Mouse (Mus musculus) thymus, postnatal 10 days (tissue): Measurements from ENCODE around the gene Nckipsd.
A peak's percentile ranks its signal among the peaks of the same experiment; 100 is the strongest.

Experiments used
- DNase-seq, 2 experiments: peaks; one replicate each; pipeline ENCODE4 v3.0.0; 2021; ENCODE audit warnings: low spot score in 2 of 2

The Nckipsd gene

GRCm38 (mm10) chr9:108808163-108808665 lies at the start of gene Nckipsd:
Gene Nckipsd, plus strand, starts transcription at chr9:108808368.
- peak; percentile 88 to 99 for DNase-seq

- DNase-seq: no peak
These were observed 49.0 kb upstream of the Nckipsd start for GRCm38 (mm10) chr9:108759121-108759520.

- DNase-seq: peak; percentile 15 to 62
These were observed 48.4 kb upstream of the Nckipsd start for GRCm38 (mm10) chr9:108759805-108760204.

GRCm38 (mm10) chr9:108761561-108761960 lies 46.6 kb upstream of the Nckipsd start:
- DNase-seq: no peak

- no peak for DNase-seq
These were observed 43.2 kb upstream of the Nckipsd start for GRCm38 (mm10) chr9:108764971-108765370.

GRCm38 (mm10) chr9:108776614-108777013 lies 31.6 kb upstream of the Nckipsd start:
- no peak for DNase-seq

GRCm38 (mm10) chr9:108777276-108777675 lies 30.9 kb upstream of the Nckipsd start:
- DNase-seq: no peak

- no peak for DNase-seq
These were observed 27.2 kb upstream of the Nckipsd start for GRCm38 (mm10) chr9:108780959-108781358.

GRCm38 (mm10) chr9:108781891-108782290 lies 26.3 kb upstream of the Nckipsd start:
- DNase-seq: no peak

- DNase-seq: no peak
These were observed 25.2 kb upstream of the Nckipsd start for GRCm38 (mm10) chr9:108782836-108783547.

- peak; percentile 94 to 95 for DNase-seq
These were observed 24.4 kb upstream of the Nckipsd start, which contains the start of gene Ip6k2 for GRCm38 (mm10) chr9:108783548-108784463. Gene Ip6k2, plus strand, starts transcription at chr9:108783796.

GRCm38 (mm10) chr9:108785416-108785815 lies 22.8 kb upstream of the Nckipsd start:
- DNase-seq: no peak

GRCm38 (mm10) chr9:108786494-108786893 lies 21.7 kb upstream of the Nckipsd start:
- DNase-seq: no peak

- DNase-seq: no peak
These were observed 21.1 kb upstream of the Nckipsd start for GRCm38 (mm10) chr9:108787080-108787479.

- no peak for DNase-seq
These were observed 19.5 kb upstream of the Nckipsd start for GRCm38 (mm10) chr9:108788713-108789112.

GRCm38 (mm10) chr9:108792307-108792706 lies 15.9 kb upstream of the Nckipsd start:
- no peak for DNase-seq

- DNase-seq: peak; percentile 65 to 69
These were observed 15.4 kb upstream of the Nckipsd start for GRCm38 (mm10) chr9:108792730-108793129.

- DNase-seq: no peak
These were observed 12.9 kb upstream of the Nckipsd start for GRCm38 (mm10) chr9:108795281-108795680.

- no peak for DNase-seq
These were observed 12.4 kb upstream of the Nckipsd start for GRCm38 (mm10) chr9:108795762-108796161.

- DNase-seq: no peak
These were observed 11.7 kb upstream of the Nckipsd start for GRCm38 (mm10) chr9:108796351-108796981.

- no peak for DNase-seq
These were observed 10.7 kb upstream of the Nckipsd start for GRCm38 (mm10) chr9:108797477-108797876.

GRCm38 (mm10) chr9:108798508-108799075 lies 9.6 kb upstream of the Nckipsd start:
- no peak for DNase-seq
